Mouse (Mus musculus) right cerebral cortex, postnatal 4 days (tissue): ENCODE data around the gene Ywhag.

Experiments
- DNase-seq: peaks from one replicate; pipeline ENCODE4 v3.0.0-alpha.2; 2022

Ywhag gene

DNA sequence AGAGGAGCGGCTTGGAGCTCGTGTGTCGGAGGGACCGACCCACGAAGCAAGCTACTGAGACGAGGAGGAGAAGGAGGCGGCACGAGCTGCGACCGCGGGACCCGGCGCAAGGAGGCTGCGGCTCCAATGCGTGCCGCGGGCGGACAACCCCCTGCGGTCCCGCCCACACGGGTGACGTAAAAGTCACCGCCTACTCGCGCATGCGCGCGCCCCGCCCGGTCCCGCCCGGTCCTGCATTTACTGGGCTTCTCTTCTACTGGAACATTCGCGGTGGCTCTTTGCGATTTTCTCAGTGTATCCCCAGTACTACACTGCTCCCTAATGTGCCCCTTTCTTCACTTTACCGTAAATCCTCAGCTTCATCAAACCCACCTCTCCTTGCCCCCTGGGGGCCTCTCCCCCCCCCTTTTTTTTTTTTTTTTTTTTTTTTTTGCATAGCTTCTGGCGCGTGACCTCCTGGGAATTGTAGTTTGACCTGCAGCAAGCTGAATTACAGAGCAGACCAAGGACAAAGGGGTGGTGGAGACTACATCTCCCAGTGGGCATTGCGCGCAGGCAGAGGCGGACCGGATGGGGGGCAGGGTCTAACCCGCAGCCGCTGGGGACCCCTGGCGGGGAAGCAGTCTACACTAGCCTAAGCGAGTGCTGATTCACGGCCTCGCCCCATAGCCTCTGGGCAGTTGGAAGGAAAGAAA, at the start of gene Ywhag:
Ywhag (minus strand) TSS at position 136 of the 695 bp plus-strand sequence.
- DNase-seq: peak; percentile 97

DNA sequence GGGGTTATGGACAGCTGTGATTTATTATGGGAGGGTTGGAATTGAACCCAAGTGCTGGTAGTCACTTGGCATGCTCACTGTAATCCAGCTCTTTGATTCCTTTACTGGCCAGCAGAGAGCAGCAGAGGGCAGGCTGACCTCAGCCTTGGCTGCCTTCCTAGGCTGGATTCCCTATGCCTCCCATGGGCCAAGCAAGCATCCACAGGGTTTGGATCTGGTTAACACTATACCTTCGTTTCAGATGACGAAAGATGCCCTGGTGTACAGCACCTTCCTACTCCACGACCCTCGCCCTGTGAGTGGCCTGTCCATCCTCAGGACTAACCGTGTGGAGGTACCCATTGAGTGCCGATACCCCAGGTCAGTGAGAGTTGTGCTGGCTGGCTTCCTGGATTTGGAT, 48.0 kb upstream of the Ywhag start:
- DNase-seq: peak; percentile 33

DNA sequence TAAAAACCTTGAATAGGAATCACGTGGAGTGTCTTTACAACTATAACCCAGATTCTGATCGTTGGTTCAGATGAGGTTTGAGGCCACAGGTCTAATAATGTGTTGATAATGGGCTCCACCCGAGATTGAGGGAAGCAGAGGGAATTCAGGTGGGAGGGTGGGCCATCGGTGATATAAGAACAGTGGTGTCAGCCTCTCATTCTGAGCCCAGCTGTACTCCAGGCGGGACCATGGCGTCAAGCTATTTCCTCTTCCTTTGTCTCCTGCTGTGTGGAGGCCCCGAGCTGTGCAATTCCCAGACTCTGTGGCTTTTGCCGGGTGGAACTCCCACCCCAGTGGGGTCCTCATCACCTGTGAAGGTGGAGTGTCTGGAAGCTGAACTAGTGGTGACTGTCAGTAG, 45.5 kb upstream of the Ywhag start, which contains the start of gene Zp3:
Zp3 (plus strand) TSS at position 196 of the 400 bp plus-strand sequence.
- DNase-seq: no peak

DNA sequence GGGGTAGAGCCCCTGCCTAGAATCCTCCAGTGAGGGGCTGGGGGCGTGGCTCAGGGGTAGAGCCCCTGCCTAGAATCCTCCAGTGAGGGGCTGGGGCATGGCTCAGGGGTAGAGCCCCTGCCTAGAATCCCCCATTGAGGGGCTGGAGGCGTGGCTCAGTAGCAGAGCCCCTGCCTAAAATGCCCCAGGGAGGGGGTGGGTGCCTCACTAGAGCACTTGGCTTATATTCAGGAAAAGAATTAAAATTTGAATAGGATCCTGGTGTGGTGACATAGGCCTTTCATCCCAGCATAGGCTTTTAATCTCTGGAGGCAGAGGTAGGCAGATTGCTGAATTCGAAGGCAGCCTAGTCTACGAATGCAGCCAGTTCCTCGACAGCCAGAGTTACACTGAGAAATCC, 45.0 kb upstream of the Ywhag start:
- DNase-seq: no peak

DNA sequence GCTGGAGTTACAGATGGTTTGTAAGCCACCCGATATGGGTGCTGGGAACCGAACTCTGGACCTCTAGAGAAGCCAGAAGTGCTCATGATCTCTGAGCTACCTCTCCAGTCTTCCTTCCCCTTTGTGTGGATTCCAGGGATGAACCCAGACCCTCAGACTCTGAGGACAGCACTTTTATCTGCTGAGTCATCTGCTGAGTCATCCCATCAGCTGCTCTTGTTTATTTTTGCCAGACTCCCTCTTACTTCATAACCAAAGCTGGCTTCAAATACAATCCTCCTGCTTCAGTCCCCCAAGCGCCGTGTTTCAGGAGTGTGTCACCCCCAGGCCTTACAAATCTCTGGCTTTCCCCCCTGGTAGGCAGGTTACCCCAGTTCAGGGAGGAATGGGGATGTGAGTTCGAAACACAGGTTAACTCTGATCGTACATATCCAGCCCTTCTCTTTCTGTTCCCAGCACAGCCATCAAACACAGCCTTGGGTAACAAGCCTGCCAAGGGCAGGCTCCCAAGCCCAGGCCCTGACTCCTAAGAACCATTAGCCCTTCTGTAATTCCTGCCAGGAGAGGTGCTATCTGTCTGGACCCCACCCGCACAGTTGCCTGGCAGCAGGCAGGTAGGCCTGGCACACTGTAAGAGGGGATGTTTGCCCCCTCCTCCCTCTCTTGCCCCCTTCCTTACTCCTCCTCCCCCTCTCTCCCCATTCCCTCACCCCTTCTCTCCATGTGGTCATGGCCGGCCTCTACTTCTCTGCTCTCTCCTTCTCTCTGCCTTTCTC, 41.7 kb upstream of the Ywhag start:
- DNase-seq: no peak

DNA sequence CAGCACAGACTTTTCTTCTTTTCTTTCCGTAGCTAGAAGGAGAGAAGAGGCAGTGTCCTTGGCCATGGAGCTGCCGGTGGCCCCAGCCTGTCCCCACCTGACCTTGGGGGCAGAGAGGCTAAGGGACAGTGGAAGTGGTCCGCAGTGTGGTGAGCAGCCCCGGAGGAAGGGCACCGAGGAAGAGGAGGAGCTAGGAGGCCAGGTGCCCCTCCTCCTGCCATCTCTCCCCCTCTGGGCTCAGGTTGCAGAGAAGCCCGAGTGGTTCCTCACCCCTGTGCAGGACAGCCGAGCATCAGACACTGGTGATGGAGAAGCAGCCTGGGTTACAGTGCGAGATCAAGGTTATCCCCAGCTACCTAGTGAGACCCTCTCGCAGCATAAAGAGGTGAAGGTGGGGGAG, 39.9 kb upstream of the Ywhag start, which contains the start of gene Ssc4d:
Ssc4d (minus strand) TSS at position 167 of the 400 bp plus-strand sequence.
- no peak for DNase-seq

DNA sequence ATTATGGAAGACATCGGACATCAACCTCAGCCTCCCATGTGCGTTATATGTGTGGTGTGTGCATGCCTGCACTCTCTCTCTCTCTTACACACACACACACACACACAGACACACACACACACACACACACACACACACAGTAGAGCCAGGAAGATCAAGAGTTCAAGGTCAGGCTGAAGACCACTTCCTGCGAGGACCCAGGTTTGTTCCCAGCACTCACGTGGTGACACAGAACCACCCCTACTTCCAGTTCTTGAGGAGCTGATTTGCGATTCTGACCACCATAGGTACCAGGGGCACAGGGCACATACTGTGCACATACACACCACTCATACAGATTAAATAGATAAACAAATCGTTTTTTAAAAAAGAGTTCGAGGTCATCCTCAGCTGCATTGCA, 37.5 kb upstream of the Ywhag start:
- DNase-seq: no peak

DNA sequence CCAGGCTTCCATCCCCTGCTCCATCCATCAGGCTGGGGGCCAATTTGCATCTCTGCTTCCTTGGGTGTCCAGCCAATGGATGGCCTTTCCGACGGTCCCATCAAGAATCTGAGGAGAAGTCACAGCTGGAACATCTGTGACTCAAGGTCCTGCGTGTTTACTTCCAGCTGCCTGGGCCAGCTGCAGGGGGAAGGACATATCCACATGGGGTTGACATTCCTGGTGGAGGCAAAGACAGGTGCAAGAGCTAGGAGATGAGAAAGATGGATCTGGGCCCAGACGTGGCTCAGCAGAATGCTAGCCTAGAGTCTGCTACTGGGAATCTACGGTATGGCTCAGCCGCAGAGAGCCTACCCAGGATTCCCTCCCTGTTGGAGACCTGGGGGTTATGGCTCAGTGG, 35.8 kb upstream of the Ywhag start:
- no peak for DNase-seq

DNA sequence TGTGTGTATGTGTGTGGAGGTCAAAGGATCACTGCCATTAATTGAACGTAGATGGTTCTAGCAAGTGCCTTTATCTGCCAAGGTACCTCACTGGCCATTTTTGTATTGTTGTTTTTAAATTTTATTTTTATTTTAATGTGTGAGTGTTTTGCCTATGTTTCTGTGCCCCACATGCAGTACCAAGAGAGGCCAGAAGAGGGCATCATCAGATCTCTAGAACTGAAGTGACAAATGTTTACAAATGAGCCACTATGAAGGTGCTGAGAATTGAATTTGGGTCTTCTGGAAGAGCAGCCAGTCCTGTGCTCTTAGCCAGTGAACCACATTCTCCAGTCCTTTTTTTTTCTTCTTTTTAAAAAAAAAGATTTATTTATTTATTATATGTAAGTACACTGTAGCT, 34.4 kb upstream of the Ywhag start:
- DNase-seq: peak; percentile 60

DNA sequence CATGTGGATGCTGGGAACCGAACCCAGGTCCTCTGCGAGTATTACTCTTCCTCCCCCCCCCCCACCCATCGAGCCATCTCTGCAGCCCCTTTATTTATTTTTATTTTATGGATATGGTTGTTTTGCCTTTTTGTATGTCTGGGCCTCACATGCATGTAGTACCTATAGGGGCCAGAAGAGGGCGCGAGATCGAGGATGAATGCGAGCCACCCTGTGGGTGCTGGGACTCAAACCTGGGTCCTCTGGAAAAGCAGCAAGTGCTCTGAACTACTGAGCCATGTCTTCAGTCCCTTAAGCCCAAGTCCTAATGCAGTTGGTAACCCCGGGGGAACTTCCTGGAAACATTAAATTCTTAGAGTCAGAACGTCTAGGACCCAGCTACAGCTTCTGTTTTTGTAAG, 32.5 kb upstream of the Ywhag start:
- no peak for DNase-seq

DNA sequence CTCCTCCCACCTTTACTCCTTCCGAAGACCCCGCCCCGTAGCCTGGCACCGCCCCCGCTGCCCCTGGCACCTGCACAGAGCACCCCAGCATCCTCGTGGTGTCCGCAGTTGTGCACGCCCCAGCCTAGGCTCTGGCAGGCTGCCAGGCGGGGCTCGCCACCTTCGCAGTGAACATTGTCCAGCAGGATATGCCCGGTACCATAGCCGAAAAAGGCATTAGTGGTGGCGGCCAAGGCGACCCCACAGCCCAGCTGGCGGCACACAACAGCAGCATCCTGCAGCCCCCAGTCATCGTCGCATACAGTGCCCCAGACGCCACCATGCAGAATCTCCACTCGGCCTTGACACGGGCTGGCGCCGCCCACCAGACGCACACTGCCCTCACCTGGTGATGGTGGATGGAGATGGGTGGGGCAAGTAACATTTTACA, 31.1 kb upstream of the Ywhag start:
- peak; percentile 38 for DNase-seq

DNA sequence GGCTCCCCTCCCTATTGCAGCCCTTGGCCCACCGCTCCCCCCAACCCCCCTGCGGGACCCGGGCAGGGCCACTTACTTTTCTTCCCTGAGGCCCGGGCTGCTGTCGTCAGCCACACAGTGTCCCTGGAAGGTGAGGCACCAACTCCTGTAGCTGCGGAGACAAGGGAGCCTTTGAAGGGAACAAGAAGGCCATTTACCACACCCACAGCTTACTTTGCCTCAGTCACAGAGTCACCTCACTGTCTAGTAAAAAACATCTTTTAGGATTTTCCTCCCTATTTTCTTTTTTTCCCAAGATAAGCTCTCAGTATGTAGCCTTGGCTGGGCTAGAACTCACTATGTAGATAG, 28.8 kb upstream of the Ywhag start:
- DNase-seq: no peak

DNA sequence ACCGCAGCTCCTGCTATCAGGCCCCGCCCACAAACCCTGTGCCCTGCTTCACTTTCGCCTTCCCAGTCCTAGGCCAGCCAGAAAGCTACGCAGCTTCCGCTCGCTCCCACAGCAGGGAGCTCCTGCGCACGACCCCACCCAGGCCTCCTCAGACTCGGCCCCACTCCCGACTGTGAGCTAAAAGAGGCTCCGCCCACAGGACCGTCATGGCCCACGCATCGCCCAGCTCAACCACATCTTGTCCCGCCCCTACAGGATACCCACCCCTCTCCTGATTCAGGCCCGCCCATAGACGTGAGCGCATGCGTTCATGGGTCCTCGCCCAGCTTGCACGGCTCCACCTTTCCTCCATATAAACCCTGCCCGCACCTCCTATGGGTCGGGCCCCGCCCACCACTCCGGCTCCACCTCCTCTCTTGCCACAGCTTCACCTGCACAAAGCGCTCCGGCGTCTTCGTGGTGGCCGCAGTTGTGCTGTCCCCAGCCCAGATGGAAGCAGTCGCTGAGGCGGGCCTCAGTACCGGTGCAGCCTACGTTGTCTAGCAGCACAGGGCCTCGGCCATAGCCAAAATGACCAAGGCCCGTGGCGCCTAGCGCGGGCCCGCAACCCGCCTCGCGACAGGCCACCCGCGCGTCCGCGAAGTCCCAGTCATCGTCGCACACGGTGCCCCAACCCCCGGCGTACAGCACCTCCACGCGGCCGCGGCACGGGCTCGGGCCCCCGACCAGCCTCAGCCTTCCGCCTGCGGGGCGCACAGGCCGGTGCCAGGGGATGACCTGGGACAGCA, 28.3 kb upstream of the Ywhag start:
- DNase-seq: peak; percentile 93

DNA sequence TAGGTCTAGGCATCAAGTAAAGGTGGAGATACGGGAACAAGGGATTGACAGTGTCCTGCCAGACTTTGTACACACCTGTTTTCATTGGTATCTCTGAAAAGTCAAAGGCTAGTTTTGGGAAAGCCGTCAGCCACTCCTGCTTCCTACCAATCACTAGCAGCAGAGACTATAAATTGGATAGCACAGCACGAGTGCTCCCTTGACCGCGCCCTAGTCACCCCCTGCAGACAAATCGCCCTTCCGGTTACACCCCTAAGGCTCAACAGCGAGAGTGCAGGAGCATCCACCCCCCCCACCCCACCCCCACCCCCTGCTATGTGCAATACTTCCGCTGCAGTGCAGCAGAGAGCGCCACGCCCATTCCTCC, 27.7 kb upstream of the Ywhag start:
- DNase-seq: no peak

DNA sequence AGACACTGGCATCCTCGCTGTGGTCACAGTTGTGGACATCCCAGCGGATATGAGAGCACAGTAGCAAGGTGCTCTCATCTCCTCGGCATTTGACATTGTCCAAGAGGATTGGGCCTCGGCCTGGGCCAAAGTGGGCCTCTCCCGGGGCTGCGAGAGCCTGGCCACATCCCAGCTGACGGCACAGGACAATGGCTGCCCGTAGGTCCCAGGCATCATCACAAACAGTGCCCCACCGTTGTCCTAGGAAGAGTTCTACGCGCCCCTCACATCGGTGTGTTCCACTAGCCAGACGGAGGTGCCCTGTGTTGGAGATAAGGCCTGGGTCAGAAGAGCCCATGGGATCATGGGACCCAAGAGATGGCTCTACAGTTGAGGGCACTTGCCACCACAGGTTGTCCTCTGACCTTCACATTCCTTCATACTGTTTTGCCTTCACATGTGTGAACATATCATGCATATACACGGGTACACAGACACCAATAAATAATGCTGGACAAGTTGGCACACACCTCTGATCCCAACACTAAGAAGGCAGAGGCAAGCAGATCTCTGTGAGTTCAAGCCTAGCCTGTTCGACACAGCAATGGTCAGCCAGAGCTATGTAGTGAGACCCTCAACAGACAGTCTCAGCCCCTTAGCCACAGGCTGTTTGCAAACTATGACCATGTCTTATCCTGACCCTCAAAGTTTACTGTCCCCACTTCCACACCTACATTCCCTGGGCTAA, 26.7 kb upstream of the Ywhag start:
- no peak for DNase-seq

DNA sequence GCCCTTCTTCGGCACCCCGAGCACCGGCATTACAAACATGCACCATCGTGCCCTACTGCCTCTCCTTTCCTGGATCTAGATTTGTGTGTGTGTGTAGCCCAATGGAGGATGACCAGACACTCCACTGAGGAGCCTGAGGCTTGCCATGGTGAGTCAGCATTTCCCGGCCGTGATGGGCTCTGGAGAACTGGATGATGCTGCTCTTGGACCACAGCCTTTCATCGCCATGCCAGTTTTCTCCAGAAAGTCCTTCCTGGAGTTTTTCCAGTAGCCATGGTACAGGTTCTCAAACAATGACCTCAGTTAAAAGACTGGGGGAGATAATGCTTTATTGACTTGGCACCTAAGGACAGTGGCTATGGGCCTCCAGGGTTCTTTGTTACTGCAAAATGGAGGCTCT, 25.5 kb upstream of the Ywhag start:
- DNase-seq: no peak

DNA sequence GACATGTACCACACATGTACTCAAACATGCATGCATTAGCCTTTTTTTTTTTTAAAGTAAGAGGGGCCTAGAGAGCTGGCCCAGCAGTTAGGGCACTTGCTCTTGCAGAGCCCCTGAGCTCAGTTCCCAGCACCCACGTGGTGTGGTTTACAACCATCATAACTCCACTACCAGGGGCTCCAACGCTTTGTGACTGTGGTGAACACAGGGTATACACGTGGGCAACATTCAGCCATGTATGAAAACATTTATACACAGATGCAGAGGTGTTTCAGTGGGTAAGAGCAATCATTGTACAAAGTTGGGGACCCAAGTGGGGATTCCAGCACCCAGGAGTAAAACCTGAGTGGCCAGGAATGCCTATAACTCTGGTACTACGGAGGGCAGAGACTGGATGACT, 24.0 kb upstream of the Ywhag start:
- no peak for DNase-seq

DNA sequence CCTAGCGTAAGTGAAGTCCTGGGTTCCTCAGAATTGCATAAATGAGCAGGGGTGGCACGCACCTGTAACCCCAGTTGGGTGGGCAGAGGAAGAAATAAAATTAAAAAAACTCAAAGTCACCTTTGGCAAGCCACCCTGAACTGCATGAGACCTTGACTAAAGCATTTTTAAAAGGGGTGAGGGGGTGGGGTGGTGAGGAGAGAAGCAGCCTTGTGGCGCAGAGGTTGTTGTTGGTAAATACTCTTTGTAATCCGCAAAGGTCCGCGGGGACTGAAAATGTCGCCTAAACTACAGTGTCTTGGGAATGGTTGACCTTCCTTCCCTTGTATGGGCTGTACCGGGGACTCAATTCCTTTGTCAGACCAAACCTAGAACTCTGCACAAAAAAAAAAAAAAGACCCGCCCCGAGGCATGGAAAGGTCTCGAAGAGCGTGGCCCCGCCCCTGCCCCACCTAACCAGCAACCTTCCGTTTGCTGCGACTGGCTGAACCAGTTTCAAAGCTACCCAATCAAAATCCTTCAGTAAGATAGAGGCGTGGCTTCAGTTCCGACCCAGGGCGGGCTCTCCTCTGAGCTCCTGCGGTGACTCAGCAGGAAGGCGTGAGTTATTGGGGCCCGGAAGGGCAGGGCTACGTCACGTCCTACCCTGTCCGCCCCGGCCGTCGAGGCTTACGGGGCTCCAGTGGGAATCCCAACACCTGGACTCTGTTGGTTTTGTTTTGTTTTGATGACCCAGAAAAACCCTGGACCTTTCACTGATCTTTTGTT, 23.0 kb upstream of the Ywhag start:
- DNase-seq: peak; percentile 78

DNA sequence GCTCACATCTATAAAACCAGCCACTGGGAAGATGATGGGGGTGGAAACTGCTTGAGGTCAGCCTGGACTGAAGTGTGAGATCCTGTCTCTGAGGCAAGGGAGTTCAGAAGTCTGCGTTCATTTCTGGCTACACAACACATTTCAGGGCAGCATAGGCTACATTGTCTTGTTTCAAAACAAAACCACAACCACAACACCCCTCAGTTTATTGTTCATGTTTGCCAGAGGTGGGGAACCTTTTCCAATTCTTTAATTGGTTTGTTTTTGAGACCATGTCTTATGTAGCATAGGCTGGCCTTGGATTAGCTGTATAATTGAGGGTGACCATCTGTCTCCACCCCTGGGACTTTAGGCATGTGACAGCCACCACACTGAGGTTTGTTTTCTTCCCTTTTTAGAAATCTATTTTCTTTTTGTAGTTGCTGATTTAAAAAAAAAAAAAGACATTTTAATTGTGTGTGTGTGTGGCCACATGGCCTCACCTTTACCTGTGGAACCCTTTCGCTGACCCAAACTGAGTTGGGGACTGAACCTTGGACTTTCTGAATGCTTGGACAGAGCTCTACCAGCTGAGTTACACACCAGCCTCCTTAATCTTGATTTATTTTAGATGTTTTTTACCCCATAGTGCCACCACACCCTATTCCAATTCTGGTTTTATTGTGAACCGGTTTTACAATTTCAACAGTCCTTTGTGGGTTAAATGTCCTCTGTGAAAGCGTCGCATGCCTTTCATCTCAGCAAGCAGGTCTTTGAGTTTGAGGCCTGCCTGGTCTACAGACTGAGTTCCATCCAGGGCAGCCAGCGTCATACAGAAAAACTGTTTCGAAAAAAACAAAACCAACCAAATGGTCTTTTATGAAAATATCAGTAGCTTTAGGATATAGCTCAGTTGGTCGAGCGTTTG, 22.1 kb upstream of the Ywhag start:
- no peak for DNase-seq

DNA sequence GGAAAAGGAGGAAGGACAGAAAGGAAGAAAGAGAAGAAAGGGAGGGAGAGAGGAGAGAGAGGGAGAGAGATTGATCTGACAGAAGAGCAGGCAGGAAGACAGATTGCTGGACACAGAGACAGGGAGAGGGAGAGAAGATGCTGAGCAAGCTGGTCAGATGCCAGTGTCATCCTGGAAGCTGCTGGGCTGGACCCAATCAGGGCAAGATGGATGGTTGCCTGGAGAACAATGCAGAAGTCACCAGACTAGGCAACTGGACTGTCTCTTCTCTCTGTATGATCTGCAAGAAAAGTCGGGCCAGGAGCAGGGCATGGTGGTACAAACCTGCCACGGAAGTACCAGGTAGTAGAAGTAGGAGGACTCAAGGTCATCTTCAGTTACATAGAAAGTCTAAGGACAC, 18.4 kb upstream of the Ywhag start:
- no peak for DNase-seq

DNA sequence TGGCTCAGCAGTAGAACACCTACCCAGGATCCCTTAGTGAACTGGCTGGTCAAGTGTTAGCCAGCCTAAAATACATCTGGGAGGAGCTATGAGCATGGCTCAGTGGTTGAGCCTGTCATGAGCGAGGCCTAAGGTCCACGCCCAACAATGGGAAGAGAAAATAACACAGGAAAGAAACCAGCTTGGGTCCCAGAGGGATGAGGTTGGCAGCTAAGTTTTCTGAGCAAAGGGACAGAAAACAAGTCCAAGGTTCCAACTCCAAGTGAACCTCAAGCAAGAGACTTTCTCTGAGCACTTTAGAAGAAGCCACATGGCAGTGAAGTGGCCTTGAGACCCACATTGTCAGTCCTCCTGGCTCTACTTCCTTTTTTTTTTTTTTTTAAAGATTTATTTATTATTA, 17.2 kb upstream of the Ywhag start:
- no peak for DNase-seq
